Mouse (Mus musculus): ENCODE measurements around the gene Prr3. TPM values are rescaled to one million over a fixed set of nuclear protein-coding genes. Genes with fewer than 3 reads are reported as not detected.
"Not testable (repeated sequence)": the region's sequence is repeated elsewhere in the genome, so short reads cannot be mapped to it uniquely, and the experiment has no call there.

Gene Prr3
- polyA plus RNA-seq, 1 experiment from 2014 or later, result 9.4 TPM

DNA sequence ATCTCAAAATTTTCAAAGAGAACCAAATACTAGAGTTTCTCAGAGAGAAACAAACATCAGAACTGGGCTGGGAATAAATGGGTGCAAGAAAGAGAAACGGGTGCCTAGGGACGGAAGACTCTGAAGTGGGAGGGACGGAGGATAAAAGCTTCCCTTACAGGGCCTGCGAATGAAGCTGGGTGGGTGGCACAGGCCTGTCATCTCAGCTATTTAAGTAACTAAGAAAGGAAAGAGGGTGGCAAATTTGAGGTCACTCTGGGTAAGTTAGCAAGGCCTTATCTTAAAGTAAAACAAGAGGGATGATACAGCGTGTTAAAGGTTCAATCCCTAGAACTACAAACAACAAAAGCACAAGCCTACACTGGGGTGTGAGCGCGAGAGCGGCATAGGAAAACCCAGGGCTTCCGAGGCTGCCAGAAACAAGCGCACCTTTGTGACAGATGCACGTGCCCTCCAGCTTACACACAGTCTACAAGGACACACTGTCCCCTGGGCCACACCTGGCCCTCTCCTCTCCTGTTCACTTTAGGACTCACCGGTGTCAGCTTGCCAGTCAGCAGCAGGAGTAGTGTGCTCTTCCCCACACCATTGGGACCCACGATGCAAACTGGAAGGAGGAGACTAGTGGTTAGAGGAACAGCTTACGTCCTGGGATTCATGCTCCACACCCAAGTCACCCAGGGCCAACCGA is 21.4 kb downstream of the Prr3 start:
- 95% methylated on average over 15 of the region's 15 CpGs for WGBS
- ATAC-seq, result no peak

DNA sequence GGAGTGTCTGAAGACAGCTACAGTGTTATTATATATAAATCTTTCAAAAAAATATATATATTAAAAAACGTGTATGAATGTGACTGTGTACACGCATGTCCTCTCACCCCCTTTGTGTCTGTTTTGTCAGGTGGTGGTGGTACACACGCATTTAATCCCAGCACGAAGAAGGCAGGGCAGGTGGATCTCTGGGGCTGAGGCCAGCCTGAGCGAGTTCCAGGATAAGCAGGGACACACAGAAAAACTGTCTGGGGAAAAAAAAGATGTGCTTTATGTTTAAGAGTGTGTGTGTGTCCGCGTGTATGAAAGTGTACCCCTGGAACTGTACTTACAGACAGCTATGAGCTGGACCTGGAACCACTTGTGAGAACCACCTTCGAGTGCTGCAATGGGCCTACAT is 25.4 kb downstream of the Prr3 start:
- H3K27me3 ChIP-seq (replicated peaks; ENCODE audit: control insufficient read depth, insufficient read depth, low read length), result no peaks in the 10 kb centered on the region
- WGBS, result 76% methylated on average over 8 of the region's 8 CpGs
- no peaks in the 10 kb centered on the region for H3K4me1 ChIP-seq (replicated peaks; ENCODE audit: control insufficient read depth, insufficient read depth, low read length)
- H3K27ac ChIP-seq (ENCODE audit: low read depth, low read length), result no peak overlapping the region
- TF ChIP-seq CTCF (IDR thresholded peaks at IDR 0.05; ENCODE audit: low read depth), result no peak
- H3K9me3 ChIP-seq (ENCODE audit: control insufficient read depth), result no peaks in the 10 kb centered on the region
- no peak overlapping the region for H3K9ac ChIP-seq (ENCODE audit: low read depth, low read length)
- no peak overlapping the region for H3K4me3 ChIP-seq (ENCODE audit: low read depth, low read length)
- no peak overlapping the region for H3K4me2 ChIP-seq (replicated peaks; ENCODE audit: low read depth)
- H3K36me3 ChIP-seq (ENCODE audit: control insufficient read depth, insufficient read depth), result peaks cover 44% of the 10 kb centered on the region
- no peak for ATAC-seq

More for the DNA sequence above, 21.4 kb downstream of the Prr3 start:
- Histone ChIP-seq H3K9ac (ENCODE audit: low read depth, low read length) (no peak overlapping the region), H3K9me3 (ENCODE audit: control insufficient read depth) (no peaks in the 10 kb centered on the region), H3K4me1 (replicated peaks; ENCODE audit: control insufficient read depth, insufficient read depth, low read length) (no peaks in the 10 kb centered on the region), H3K27me3 (replicated peaks; ENCODE audit: control insufficient read depth, insufficient read depth, low read length) (no peaks in the 10 kb centered on the region), H3K27ac (ENCODE audit: low read depth, low read length) (no peak overlapping the region), H3K4me2 (replicated peaks; ENCODE audit: low read depth) (no peak overlapping the region), H3K36me3 (ENCODE audit: control insufficient read depth, insufficient read depth) (peaks cover 84% of the 10 kb centered on the region), H3K4me3 (ENCODE audit: low read depth, low read length) (no peak overlapping the region)
- no peak for TF ChIP-seq CTCF (IDR thresholded peaks at IDR 0.05; ENCODE audit: low read depth)

DNA sequence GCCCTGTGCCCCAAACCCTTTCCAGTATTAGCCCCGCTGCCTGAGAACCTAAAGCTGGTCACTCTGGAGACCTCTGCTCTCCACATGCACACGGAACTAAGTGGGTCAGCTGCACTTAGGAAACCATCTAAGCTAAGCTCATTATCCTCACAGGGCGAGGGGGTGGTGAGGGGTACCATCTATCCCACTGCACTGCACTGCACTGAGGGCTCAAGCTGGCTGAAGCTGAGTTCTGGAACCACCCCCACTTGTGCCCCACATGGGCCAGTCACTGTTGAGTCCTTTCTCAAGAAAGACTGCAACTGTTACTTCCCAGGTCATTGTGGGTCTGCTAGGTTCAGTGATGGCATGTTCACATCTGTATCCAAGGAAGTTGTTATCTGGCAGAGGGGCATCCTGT is 27.5 kb downstream of the Prr3 start:
- not testable (repeated sequence) for H3K4me1 ChIP-seq (replicated peaks; ENCODE audit: control insufficient read depth, insufficient read depth, low read length); H3K27me3 ChIP-seq (replicated peaks; ENCODE audit: control insufficient read depth, insufficient read depth, low read length); H3K4me2 ChIP-seq (replicated peaks; ENCODE audit: low read depth); H3K9ac ChIP-seq (ENCODE audit: low read depth, low read length); ATAC-seq; H3K4me3 ChIP-seq (ENCODE audit: low read depth, low read length); H3K27ac ChIP-seq (ENCODE audit: low read depth, low read length); H3K9me3 ChIP-seq (ENCODE audit: control insufficient read depth)
- peaks cover 23% of the 10 kb centered on the region for H3K36me3 ChIP-seq (ENCODE audit: control insufficient read depth, insufficient read depth)
- WGBS, result 68% methylated on average over 2 of the region's 3 CpGs

DNA sequence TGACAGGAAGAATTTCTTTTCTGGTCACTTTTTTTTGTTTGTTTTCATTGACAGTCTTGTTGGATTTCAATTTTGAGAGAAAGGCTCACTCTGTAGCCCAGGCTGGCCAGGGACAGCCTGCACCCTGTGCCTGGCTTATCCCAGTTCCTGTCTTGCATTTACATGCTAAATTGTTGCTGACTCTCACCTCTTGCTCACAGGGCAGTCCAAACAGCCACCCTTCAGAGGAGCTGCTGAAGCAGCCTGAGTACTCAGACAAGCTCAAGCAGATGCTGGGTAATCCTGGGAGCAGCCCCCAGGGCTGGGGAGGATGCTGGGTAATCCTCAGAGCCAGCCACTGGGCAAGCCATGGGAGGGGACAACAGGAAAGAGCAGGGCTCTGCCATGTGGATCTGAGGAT is 29.1 kb downstream of the Prr3 start:
- not testable (repeated sequence) for ATAC-seq; H3K9ac ChIP-seq (ENCODE audit: low read depth, low read length); H3K27me3 ChIP-seq (replicated peaks; ENCODE audit: control insufficient read depth, insufficient read depth, low read length); H3K9me3 ChIP-seq (ENCODE audit: control insufficient read depth); H3K27ac ChIP-seq (ENCODE audit: low read depth, low read length); H3K36me3 ChIP-seq (ENCODE audit: control insufficient read depth, insufficient read depth); H3K4me3 ChIP-seq (ENCODE audit: low read depth, low read length); H3K4me2 ChIP-seq (replicated peaks; ENCODE audit: low read depth); H3K4me1 ChIP-seq (replicated peaks; ENCODE audit: control insufficient read depth, insufficient read depth, low read length)

DNA sequence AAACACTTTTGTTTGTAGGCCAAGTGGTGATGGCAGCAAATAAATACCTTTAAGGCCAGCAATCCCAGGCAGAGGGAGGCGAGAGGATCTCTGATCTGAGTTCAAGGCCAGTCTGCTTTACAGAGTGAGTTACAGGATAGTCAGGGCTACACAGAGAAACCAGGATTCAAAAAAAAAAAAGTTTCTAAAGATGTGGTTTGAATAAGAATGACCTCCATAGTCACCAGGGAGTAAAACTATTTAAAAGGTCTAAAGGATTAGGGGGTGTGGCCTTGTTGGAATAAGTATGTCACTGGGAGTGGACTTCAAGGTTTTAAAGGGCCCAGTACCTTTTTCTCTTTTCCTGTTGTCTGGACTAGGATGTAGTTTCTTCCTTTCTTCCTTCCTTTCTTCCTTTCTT is 40.1 kb downstream of the Prr3 start:
- WGBS, result 46% methylated on average over 1 of the region's 1 CpGs
- no peak overlapping the region for H3K27ac ChIP-seq (ENCODE audit: low read depth, low read length)
- no peak overlapping the region for H3K4me3 ChIP-seq (ENCODE audit: low read depth, low read length)
- TF ChIP-seq CTCF (IDR thresholded peaks at IDR 0.05; ENCODE audit: low read depth), result no peak
- no peak overlapping the region for H3K9ac ChIP-seq (ENCODE audit: low read depth, low read length)
- H3K4me1 ChIP-seq (replicated peaks; ENCODE audit: control insufficient read depth, insufficient read depth, low read length), result no peaks in the 10 kb centered on the region
- no peaks in the 10 kb centered on the region for H3K36me3 ChIP-seq (ENCODE audit: control insufficient read depth, insufficient read depth)
- no peaks in the 10 kb centered on the region for H3K27me3 ChIP-seq (replicated peaks; ENCODE audit: control insufficient read depth, insufficient read depth, low read length)
- ATAC-seq, result no peak
- H3K9me3 ChIP-seq (ENCODE audit: control insufficient read depth), result no peaks in the 10 kb centered on the region
- H3K4me2 ChIP-seq (replicated peaks; ENCODE audit: low read depth), result no peak overlapping the region

DNA sequence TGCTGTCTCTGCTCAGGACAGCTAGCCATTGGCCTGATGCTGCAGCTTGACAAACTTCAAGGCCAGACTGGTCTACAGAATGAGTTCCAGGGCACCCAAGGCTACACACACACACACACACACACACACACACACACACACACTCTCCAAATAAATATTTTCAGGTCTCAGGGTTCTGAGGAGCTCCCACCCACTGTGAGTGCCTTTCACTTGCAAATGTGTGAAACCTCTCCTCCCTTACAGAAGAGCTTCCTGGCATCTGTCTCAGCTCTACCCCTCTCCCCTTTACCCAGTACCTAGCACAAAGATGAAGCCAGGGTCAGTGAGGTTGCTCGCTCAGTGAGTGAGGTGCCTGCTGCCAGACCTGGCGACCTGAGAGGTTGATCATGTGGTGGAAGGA is 40.9 kb downstream of the Prr3 start:
- ATAC-seq, result no peak
- no peak overlapping the region for H3K4me3 ChIP-seq (ENCODE audit: low read depth, low read length)
- no peak overlapping the region for H3K27ac ChIP-seq (ENCODE audit: low read depth, low read length)
- no peaks in the 10 kb centered on the region for H3K4me1 ChIP-seq (replicated peaks; ENCODE audit: control insufficient read depth, insufficient read depth, low read length)
- no peaks in the 10 kb centered on the region for H3K9me3 ChIP-seq (ENCODE audit: control insufficient read depth)
- H3K9ac ChIP-seq (ENCODE audit: low read depth, low read length), result no peak overlapping the region
- 52% methylated on average over 2 of the region's 2 CpGs for whole genome bisulfite sequencing
- H3K4me2 ChIP-seq (replicated peaks; ENCODE audit: low read depth), result no peak overlapping the region
- no peak for TF ChIP-seq CTCF (IDR thresholded peaks at IDR 0.05; ENCODE audit: low read depth)
- H3K36me3 ChIP-seq (ENCODE audit: control insufficient read depth, insufficient read depth), result no peaks in the 10 kb centered on the region
- H3K27me3 ChIP-seq (replicated peaks; ENCODE audit: control insufficient read depth, insufficient read depth, low read length), result no peaks in the 10 kb centered on the region
